Mouse (Mus musculus): ENCODE measurements around the gene Ldlrad1. TPM values are rescaled to one million over a fixed set of nuclear protein-coding genes. Genes with fewer than 3 reads are reported as not detected.

Gene Ldlrad1
- total RNA-seq, 4 experiments from 2014 or later, result 0.29 TPM; not detected in 3

DNA sequence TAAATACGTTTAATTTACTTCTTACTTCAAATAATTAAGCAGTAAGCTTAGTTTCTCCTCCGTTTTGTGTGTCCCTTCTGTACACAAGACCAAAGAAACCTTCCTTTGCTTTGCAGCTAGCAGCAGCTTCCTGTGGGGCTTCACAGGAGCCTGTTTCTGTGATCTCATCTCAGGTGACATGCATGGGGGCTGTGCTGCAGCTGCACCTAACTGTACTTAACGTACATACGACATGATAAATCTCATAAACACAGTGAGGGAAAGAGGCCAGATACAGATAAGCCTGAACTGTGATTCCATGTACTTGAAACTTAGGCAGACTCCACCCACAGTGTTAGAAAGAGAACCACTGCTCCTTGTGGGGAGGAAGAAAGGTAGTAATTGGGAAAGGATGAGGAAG is 51.0 kb downstream of the Ldlrad1 start:
- no peak for DNase-seq (ENCODE audit: low spot score in 2 of 2)

Other genes with a start within 250 kb of the Ldlrad1 start
- gene Mrpl37, start 142.3 kb upstream of the Ldlrad1 start, total RNA-seq (2022), result 10 to 100 TPM; 55.4 to 67.1 (median 61.9) TPM
- gene Cyb5rl, start 142.2 kb upstream of the Ldlrad1 start, total RNA-seq (2022), result 10 to 100 TPM in 1 of 4 experiments, 1 to 10 TPM in 3; 6.0 to 10.5 (median 7.5) TPM
- not detected for gene Cdcp2, start 112.3 kb upstream of the Ldlrad1 start, total RNA-seq (2022)
- gene Tmem59, start 30.8 kb upstream of the Ldlrad1 start, total RNA-seq (2022), result 100 to 1,000 TPM; 213 to 240 (median 224) TPM
- gene Tceanc2, start 30.1 kb upstream of the Ldlrad1 start, total RNA-seq (2022), result 10 to 100 TPM; 15.9 to 18.9 (median 17.0) TPM
- 10 to 100 TPM; 30.5 to 38.5 (median 34.3) TPM for gene Lrrc42, start 44.4 kb downstream of the Ldlrad1 start, total RNA-seq (2022)
- 10 to 100 TPM; 18.9 to 24.1 (median 21.0) TPM for gene Hspb11, start 44.4 kb downstream of the Ldlrad1 start, total RNA-seq (2022)
- not detected for gene Dio1, start 98.0 kb downstream of the Ldlrad1 start, total RNA-seq (2022)
- 10 to 100 TPM; 47.8 to 56.9 (median 50.6) TPM for gene Yipf1, start 105.2 kb downstream of the Ldlrad1 start, total RNA-seq (2022)
- 10 to 100 TPM; 10.4 to 15.3 (median 12.2) TPM for gene Ndc1, start 158.6 kb downstream of the Ldlrad1 start, total RNA-seq (2022)
- gene Glis1, start 225.4 kb downstream of the Ldlrad1 start, total RNA-seq (2022), result 1 to 10 TPM in 3 of 4 experiments, under 1 TPM in 1; 0.99 to 3.1 (median 1.6) TPM

Measured in layer of hippocampus, adult 8-10 months (tissue).